Mouse (Mus musculus): ENCODE results near the gene Irs3.

The Irs3 gene

GRCm38 (mm10) chr5:137645652-137646091 is at the start of gene Irs3:
Gene Irs3 (minus strand): TSS chr5:137645714.
- in situ Hi-C loops (cut with MboI; ENCODE audit: low pct_unique_long_range_greater_than_20kb in 1 of 2, low sequenced_read_pairs in 2 of 2, unreplicated experiment in 1 of 2): no loop called here

DNA sequence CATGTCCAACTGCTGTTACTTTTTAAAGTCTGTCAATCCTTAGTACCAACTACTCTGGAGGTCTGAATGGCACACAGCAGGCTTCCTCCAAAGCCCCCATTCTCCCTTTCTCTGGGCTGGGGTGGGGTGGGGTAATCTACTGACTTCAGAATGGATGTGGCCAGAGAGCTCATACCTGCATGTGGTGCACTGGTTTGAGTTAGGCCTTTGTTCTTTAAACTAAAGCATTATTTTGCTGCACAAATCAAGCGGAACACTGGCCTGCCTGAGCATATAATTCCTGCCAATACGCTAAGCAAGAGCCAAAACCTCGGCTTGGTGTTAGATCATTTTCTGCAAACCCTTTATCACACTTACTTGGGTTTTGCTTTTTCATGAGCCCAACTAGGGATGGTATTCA is 49.3 kb upstream of the Irs3 start:
- in situ Hi-C loops (cut with MboI; ENCODE audit: low pct_unique_long_range_greater_than_20kb in 1 of 2, low sequenced_read_pairs in 2 of 2, unreplicated experiment in 1 of 2): no loop called here

DNA sequence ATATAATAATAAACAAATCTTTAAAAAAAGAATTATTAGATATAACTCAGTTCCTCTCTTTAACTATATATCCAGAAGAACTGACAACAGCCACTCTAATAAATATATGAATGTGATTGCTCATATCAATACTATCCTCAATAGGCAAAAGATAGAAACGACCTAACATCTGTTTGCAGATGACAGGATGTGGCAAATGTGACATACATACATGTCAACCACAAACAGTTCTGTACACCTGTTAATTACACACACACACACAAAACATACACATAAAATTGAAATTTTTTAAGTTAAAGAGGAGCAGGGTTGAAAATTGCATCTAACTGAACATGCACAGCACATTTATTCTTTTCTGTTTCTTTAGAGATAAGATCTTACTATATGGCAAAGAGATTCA is 46.4 kb upstream of the Irs3 start:
- in situ Hi-C loops (cut with MboI; ENCODE audit: low pct_unique_long_range_greater_than_20kb in 1 of 2, low sequenced_read_pairs in 2 of 2, unreplicated experiment in 1 of 2): no loop called here

GRCm38 (mm10) chr5:137690531-137690930 is 45.0 kb upstream of the Irs3 start:
- in situ Hi-C loops (cut with MboI; ENCODE audit: low pct_unique_long_range_greater_than_20kb in 1 of 2, low sequenced_read_pairs in 2 of 2, unreplicated experiment in 1 of 2): no loop called here

- in situ Hi-C loops (cut with MboI; ENCODE audit: low pct_unique_long_range_greater_than_20kb in 1 of 2, low sequenced_read_pairs in 2 of 2, unreplicated experiment in 1 of 2): no loop called here
These were observed 44.5 kb upstream of the Irs3 start for GRCm38 (mm10) chr5:137689974-137690373.

GRCm38 (mm10) chr5:137686127-137686790 is 40.7 kb upstream of the Irs3 start:
- in situ Hi-C loops (cut with MboI; ENCODE audit: low pct_unique_long_range_greater_than_20kb in 1 of 2, low sequenced_read_pairs in 2 of 2, unreplicated experiment in 1 of 2): no loop called here

DNA sequence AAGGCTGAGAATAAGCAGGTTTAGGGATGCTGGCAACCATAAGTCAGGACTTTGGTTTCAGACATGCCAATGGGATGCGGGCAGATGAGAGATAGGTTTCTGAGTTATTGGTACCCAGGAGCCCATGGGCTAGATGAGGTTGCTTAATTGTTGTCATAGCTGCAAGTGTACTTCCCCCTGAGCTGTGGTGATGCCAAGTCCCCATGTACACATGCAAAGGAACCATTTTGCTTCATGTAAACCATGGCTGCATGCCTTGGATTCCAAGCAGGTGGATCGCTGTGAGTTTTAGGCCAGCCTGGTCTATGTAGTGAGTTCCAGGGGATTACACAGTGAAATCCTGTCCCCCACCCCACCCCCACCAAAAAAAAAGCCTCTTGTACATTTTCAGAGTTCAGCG is 40.1 kb upstream of the Irs3 start:
- in situ Hi-C loops (cut with MboI; ENCODE audit: low pct_unique_long_range_greater_than_20kb in 1 of 2, low sequenced_read_pairs in 2 of 2, unreplicated experiment in 1 of 2): no loop called here

DNA sequence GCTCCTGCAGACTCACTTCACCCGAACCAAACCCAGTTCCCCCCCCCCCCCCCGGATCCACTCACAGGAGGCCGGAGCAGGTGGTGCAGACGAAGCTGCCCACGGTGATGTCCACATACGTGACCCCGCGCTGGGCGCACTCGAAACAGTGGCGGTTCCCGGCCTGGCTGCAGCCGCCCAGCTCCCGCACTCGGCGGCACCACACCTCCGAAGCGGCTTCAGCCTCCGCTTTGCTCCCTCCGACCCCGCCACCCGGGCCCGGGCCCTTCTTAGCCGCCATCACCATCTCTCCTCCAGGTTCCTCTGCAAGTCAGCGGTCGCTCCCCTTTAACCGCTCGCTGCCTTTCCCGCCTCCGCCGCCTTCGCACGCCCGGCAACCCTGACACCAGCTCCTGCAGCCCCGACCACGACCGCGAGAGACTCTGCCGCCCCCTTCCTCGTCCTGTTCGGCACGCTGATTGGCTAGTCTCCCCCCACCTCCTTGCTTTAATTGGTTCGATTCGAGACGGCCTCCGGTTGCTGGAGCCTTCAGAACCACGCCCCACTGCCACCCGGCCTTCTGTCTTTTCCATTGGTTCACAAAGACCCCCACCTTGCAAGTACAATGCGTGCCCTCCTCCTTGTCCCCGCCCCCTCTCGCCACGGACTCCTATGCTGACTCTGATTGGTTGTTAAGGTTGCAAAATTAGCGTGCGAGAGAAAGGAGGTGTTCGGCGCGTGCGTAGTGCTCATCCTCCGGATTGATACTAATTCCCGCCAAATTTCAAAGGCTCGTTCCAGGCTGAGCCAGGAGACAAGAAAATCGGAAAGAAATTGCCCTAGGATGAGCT is 39.0 kb upstream of the Irs3 start, which contains the start of gene Agfg2:
Gene Agfg2, minus strand, starts transcription at position 433 of the 830 bp plus-strand sequence.
- in situ Hi-C loops (cut with MboI; ENCODE audit: low pct_unique_long_range_greater_than_20kb in 1 of 2, low sequenced_read_pairs in 2 of 2, unreplicated experiment in 1 of 2): no loop called here

- in situ Hi-C loops (cut with MboI; ENCODE audit: low pct_unique_long_range_greater_than_20kb in 1 of 2, low sequenced_read_pairs in 2 of 2, unreplicated experiment in 1 of 2): no loop called here
These were observed 38.1 kb upstream of the Irs3 start for GRCm38 (mm10) chr5:137683388-137684293.

DNA sequence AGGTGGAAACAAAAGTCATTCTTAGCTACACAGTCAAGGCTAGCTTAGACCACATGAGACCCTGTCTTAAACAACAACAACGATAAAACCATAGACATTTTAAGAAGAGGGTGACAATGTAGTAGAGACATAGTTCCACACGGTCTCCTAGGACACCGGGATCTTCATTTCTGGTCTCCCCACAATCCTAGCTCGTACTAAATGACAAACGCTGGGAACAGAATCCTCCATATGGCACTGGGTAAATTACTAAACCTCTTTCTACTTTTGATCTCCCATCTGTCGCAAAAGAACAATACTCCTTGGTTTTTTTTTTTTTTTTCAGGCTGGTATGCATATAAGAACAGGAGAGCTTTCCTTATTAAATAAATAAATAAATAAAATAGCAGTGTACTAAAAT is 37.0 kb upstream of the Irs3 start:
- in situ Hi-C loops (cut with MboI; ENCODE audit: low pct_unique_long_range_greater_than_20kb in 1 of 2, low sequenced_read_pairs in 2 of 2, unreplicated experiment in 1 of 2): no loop called here

GRCm38 (mm10) chr5:137679726-137680125 is 34.2 kb upstream of the Irs3 start:
- in situ Hi-C loops (cut with MboI; ENCODE audit: low pct_unique_long_range_greater_than_20kb in 1 of 2, low sequenced_read_pairs in 2 of 2, unreplicated experiment in 1 of 2): no loop called here

GRCm38 (mm10) chr5:137678736-137679135 is 33.2 kb upstream of the Irs3 start:
- in situ Hi-C loops (cut with MboI; ENCODE audit: low pct_unique_long_range_greater_than_20kb in 1 of 2, low sequenced_read_pairs in 2 of 2, unreplicated experiment in 1 of 2): no loop called here

GRCm38 (mm10) chr5:137677859-137678258 is 32.3 kb upstream of the Irs3 start:
- in situ Hi-C loops (cut with MboI; ENCODE audit: low pct_unique_long_range_greater_than_20kb in 1 of 2, low sequenced_read_pairs in 2 of 2, unreplicated experiment in 1 of 2): no loop called here

- in situ Hi-C loops (cut with MboI; ENCODE audit: low pct_unique_long_range_greater_than_20kb in 1 of 2, low sequenced_read_pairs in 2 of 2, unreplicated experiment in 1 of 2): no loop called here
These were observed 29.3 kb upstream of the Irs3 start for GRCm38 (mm10) chr5:137674786-137675185.

- in situ Hi-C loops (cut with MboI; ENCODE audit: low pct_unique_long_range_greater_than_20kb in 1 of 2, low sequenced_read_pairs in 2 of 2, unreplicated experiment in 1 of 2): no loop called here
These were observed 27.5 kb upstream of the Irs3 start for GRCm38 (mm10) chr5:137673015-137673414.

- in situ Hi-C loops (cut with MboI; ENCODE audit: low pct_unique_long_range_greater_than_20kb in 1 of 2, low sequenced_read_pairs in 2 of 2, unreplicated experiment in 1 of 2): no loop called here
These were observed 26.8 kb upstream of the Irs3 start for GRCm38 (mm10) chr5:137672361-137672760.

GRCm38 (mm10) chr5:137671443-137672240 is 26.1 kb upstream of the Irs3 start:
- in situ Hi-C loops (cut with MboI; ENCODE audit: low pct_unique_long_range_greater_than_20kb in 1 of 2, low sequenced_read_pairs in 2 of 2, unreplicated experiment in 1 of 2): no loop called here

- in situ Hi-C loops (cut with MboI; ENCODE audit: low pct_unique_long_range_greater_than_20kb in 1 of 2, low sequenced_read_pairs in 2 of 2, unreplicated experiment in 1 of 2): no loop called here
These were observed 24.7 kb upstream of the Irs3 start for GRCm38 (mm10) chr5:137670240-137670639.
